Comparison of ENCODE assay signal across 10 mouse cellular contexts in genomic region chr15:78799029-78799428, GRCm38 (mm10). TPM values are rescaled to one million over a fixed set of nuclear protein-coding genes. Genes with fewer than 3 reads are reported as not detected.
A peak's percentile ranks its signal among the peaks of the same experiment; 100 is the strongest.
DNase-seq lines count a peak whose midpoint lies in the region; ATAC-seq and TF ChIP-seq lines count a peak whose summit lies in the region.
"Had no signal": no experiment of that assay in that cellular context is flagged by ENCODE, and none has a peak within 500 bp of the region (broad histone marks: within the 10 kb centered on the region; RNA-seq: fewer than 3 reads in every experiment).

No protein-coding gene starts in this region.

- no peak for TF ChIP-seq CTCF in gastrocnemius, adult 2 months (IDR thresholded peaks at IDR 0.05)
- no peak for TF ChIP-seq CTCF in left cerebral cortex, adult 2 months (IDR thresholded peaks at IDR 0.05)

- WGBS in forebrain, embryonic 11.5 days, result 51% methylated on average over 21 of the region's 21 CpGs
- 36% methylated on average over 21 of the region's 21 CpGs for WGBS in neural tube, embryonic 15.5 days

- H3K9ac ChIP-seq in forebrain, embryonic 11.5 days (ENCODE audit: low read length), result no peak overlapping the region
- no peak overlapping the region for H3K9ac ChIP-seq in neural tube, embryonic 15.5 days (replicated peaks)
- H3K9ac ChIP-seq: limb, embryonic 15.5 days had no signal

- DNase-seq in gastrocnemius, adult 2 months, result peak; percentile 68
- DNase-seq in gastrocnemius, adult 18-20 months (ENCODE audit: low spot score), result no peak
- peak; percentile 31 to 33 for DNase-seq in left cerebral cortex, adult 2 months (ENCODE audit: extremely low spot score in 1 of 2, low spot score in 2 of 2)
- DNase-seq in left cerebral cortex, adult 11 months (ENCODE audit: low spot score), result no peak
- peak; percentile 54 for DNase-seq in forebrain, embryonic 11.5 days (ENCODE audit: low spot score)
- DNase-seq in retina, postnatal 1 day, result no peak
- DNase-seq: thymus, postnatal 25 days had no signal

- H3K9me3 ChIP-seq in forebrain, embryonic 11.5 days (ENCODE audit: control insufficient read depth, low read length), result no peaks in the 10 kb centered on the region
- no peaks in the 10 kb centered on the region for H3K9me3 ChIP-seq in neural tube, embryonic 15.5 days (replicated peaks)
- H3K9me3 ChIP-seq: limb, embryonic 15.5 days had no signal

- peaks cover 26% of the 10 kb centered on the region for H3K27me3 ChIP-seq in forebrain, embryonic 11.5 days (ENCODE audit: control insufficient read depth, insufficient read depth, low read length)
- peaks cover 37% of the 10 kb centered on the region for H3K27me3 ChIP-seq in neural tube, embryonic 15.5 days (replicated peaks)

- H3K4me1 ChIP-seq in forebrain, embryonic 11.5 days (replicated peaks; ENCODE audit: control insufficient read depth, insufficient read depth, low read length), result peaks cover 19% of the 10 kb centered on the region
- H3K4me1 ChIP-seq in neural tube, embryonic 15.5 days, result peaks cover 38% of the 10 kb centered on the region

- peak overlapping the region; percentile 78 for H3K27ac ChIP-seq in gastrocnemius, adult 2 months
- H3K27ac ChIP-seq in left cerebral cortex, adult 2 months, result no peak overlapping the region
- H3K27ac ChIP-seq in forebrain, embryonic 11.5 days (ENCODE audit: low read depth, low read length), result no peak overlapping the region
- 0 out of 2 replicates have a peak overlapping the region, but pooled peaks have one; percentile 1 for H3K27ac ChIP-seq in neural tube, embryonic 15.5 days (replicated peaks)
- H3K27ac ChIP-seq: limb, embryonic 15.5 days had no signal

- intact Hi-C loops in gastrocnemius, adult 2 months (cut with DNase I), result no loop called here
- intact Hi-C loops in left cerebral cortex, adult 2 months (cut with DNase I), result no loop called here

- no peak overlapping the region for H3K4me2 ChIP-seq in forebrain, embryonic 11.5 days (ENCODE audit: low read depth, low read length, severe bottlenecking)
- H3K4me2 ChIP-seq in neural tube, embryonic 15.5 days, result peak overlapping the region; percentile 11
- H3K4me2 ChIP-seq: limb, embryonic 15.5 days had no signal

- no peak for ATAC-seq in forebrain, embryonic 11.5 days (replicated peaks; ENCODE audit: low FRiP score)
- ATAC-seq in neural tube, embryonic 15.5 days (ENCODE audit: low FRiP score), result no peak
- no peak for ATAC-seq in granulocyte monocyte progenitor cell, adult 5-6 weeks (replicated peaks; ENCODE audit: poor library complexity, severe bottlenecking)

- peak overlapping the region; percentile 68 for H3K4me3 ChIP-seq in gastrocnemius, adult 2 months
- no peak overlapping the region for H3K4me3 ChIP-seq in left cerebral cortex, adult 2 months
- H3K4me3 ChIP-seq in forebrain, embryonic 11.5 days (ENCODE audit: low read depth, low read length), result no peak overlapping the region
- H3K4me3 ChIP-seq in neural tube, embryonic 15.5 days (replicated peaks), result no peak overlapping the region
- H3K4me3 ChIP-seq: limb, embryonic 15.5 days had no signal

- H3K36me3 ChIP-seq in forebrain, embryonic 11.5 days (ENCODE audit: control insufficient read depth, insufficient read depth, low read length), result no peaks in the 10 kb centered on the region
- no peaks in the 10 kb centered on the region for H3K36me3 ChIP-seq in neural tube, embryonic 15.5 days
- H3K36me3 ChIP-seq: limb, embryonic 15.5 days had no signal

RNA-seq across cellular contexts. Expression of gene Card10, which starts 3.8 kb away (rescaled TPM):
- 1 to 10 TPM; 6.1 to 6.8 TPM for total RNA-seq in gastrocnemius, adult 2 months (2021)
- 1 to 10 TPM; 4.1 to 6.5 TPM for total RNA-seq in gastrocnemius, adult 18-20 months (2021)
- 1 to 10 TPM; 4.8 TPM for total RNA-seq in left cerebral cortex, adult 2 months (2021)
- 2.3 and 2.7 TPM in 2 replicates for polyA plus RNA-seq in forebrain, embryonic 11.5 days (2014; fragmentation: Nextera tagmentation; extraction: Ambion mirVana)
- 1.9 and 3.7 TPM in 2 replicates for polyA plus RNA-seq in neural tube, embryonic 15.5 days (2015; fragmentation: Nextera tagmentation; extraction: Ambion mirVana)
- not detected in 2 replicates for total RNA-seq in granulocyte monocyte progenitor cell, adult 5-6 weeks (2014; fragmentation: Nextera tagmentation)
- total RNA-seq in granulocyte monocyte progenitor cell, adult 5-6 weeks (2017), result 0.22 TPM in 1 of 2 replicates, not detected in the other

RNA-seq across cellular contexts. Expression of gene Mfng, which starts 25.8 kb away (rescaled TPM):
- total RNA-seq in gastrocnemius, adult 2 months (2021), result 1 to 10 TPM; 2.6 to 3.1 TPM
- 1 to 10 TPM; 1.8 to 3.6 TPM for total RNA-seq in gastrocnemius, adult 18-20 months (2021)
- total RNA-seq in left cerebral cortex, adult 2 months (2021), result 1 to 10 TPM; 5.0 to 6.2 TPM
- polyA plus RNA-seq in forebrain, embryonic 11.5 days (2014; fragmentation: Nextera tagmentation; extraction: Ambion mirVana), result 108 and 113 TPM in 2 replicates
- polyA plus RNA-seq in neural tube, embryonic 15.5 days (2015; fragmentation: Nextera tagmentation; extraction: Ambion mirVana), result 14.5 and 22.6 TPM in 2 replicates
- 31.2 and 34.9 TPM in 2 replicates for total RNA-seq in granulocyte monocyte progenitor cell, adult 5-6 weeks (2014; fragmentation: Nextera tagmentation)
- 4.5 and 8.2 TPM in 2 replicates for total RNA-seq in granulocyte monocyte progenitor cell, adult 5-6 weeks (2017)

RNA-seq across cellular contexts. Expression of gene Cdc42ep1, which starts 43.4 kb away (rescaled TPM):
- total RNA-seq in gastrocnemius, adult 2 months (2021), result 1 to 10 TPM; 8.5 to 10.0 TPM
- 1 to 10 TPM; 5.2 to 9.5 TPM for total RNA-seq in gastrocnemius, adult 18-20 months (2021)
- 10 to 100 TPM; 10.6 to 13.1 TPM for total RNA-seq in left cerebral cortex, adult 2 months (2021)
- 9.6 and 10.4 TPM in 2 replicates for polyA plus RNA-seq in forebrain, embryonic 11.5 days (2014; fragmentation: Nextera tagmentation; extraction: Ambion mirVana)
- 12.0 and 16.2 TPM in 2 replicates for polyA plus RNA-seq in neural tube, embryonic 15.5 days (2015; fragmentation: Nextera tagmentation; extraction: Ambion mirVana)
- not detected in 2 replicates for total RNA-seq in granulocyte monocyte progenitor cell, adult 5-6 weeks (2014; fragmentation: Nextera tagmentation)
- not detected in 2 replicates for total RNA-seq in granulocyte monocyte progenitor cell, adult 5-6 weeks (2017)

RNA-seq across cellular contexts. Expression of gene Lgals2, which starts 56.3 kb away (rescaled TPM):
- total RNA-seq in gastrocnemius, adult 2 months (2021), result not detected
- not detected for total RNA-seq in gastrocnemius, adult 18-20 months (2021)
- total RNA-seq in left cerebral cortex, adult 2 months (2021), result not detected
- polyA plus RNA-seq in forebrain, embryonic 11.5 days (2014; fragmentation: Nextera tagmentation; extraction: Ambion mirVana), result not detected in 2 replicates
- polyA plus RNA-seq in neural tube, embryonic 15.5 days (2015; fragmentation: Nextera tagmentation; extraction: Ambion mirVana), result 26.1 TPM in 1 of 2 replicates, not detected in the other
- not detected in 2 replicates for total RNA-seq in granulocyte monocyte progenitor cell, adult 5-6 weeks (2014; fragmentation: Nextera tagmentation)
- not detected in 2 replicates for total RNA-seq in granulocyte monocyte progenitor cell, adult 5-6 weeks (2017)

Comparison
In these comparisons a context has a peak if more than half of its experiments do, and no peak if none do; other contexts are left out.
1. DNase-seq: peak in gastrocnemius, adult 2 months (single experiment), left cerebral cortex, adult 2 months (2 of 2) and forebrain, embryonic 11.5 days (single experiment); none in gastrocnemius, adult 18-20 months (single experiment), left cerebral cortex, adult 11 months (single experiment) and retina, postnatal 1 day (single experiment).
2. H3K27ac ChIP-seq: peak in gastrocnemius, adult 2 months (single experiment) and neural tube, embryonic 15.5 days (single experiment); none in left cerebral cortex, adult 2 months (single experiment) and forebrain, embryonic 11.5 days (single experiment).
3. RNA of gene Card10, which starts 3.8 kb away (total RNA-seq): 6.1 to 6.8 TPM in gastrocnemius, adult 2 months, 4.1 to 6.5 TPM in gastrocnemius, adult 18-20 months and 4.8 TPM in left cerebral cortex, adult 2 months; 0.22 TPM in granulocyte monocyte progenitor cell, adult 5-6 weeks; every median in the first group is over 4 times any median in the second.
4. RNA of gene Cdc42ep1, which starts 43.4 kb away (total RNA-seq): 10.6 to 13.1 TPM in left cerebral cortex, adult 2 months, 8.5 to 10.0 TPM in gastrocnemius, adult 2 months and 5.2 to 9.5 TPM in gastrocnemius, adult 18-20 months; not detected in granulocyte monocyte progenitor cell, adult 5-6 weeks; every median in the first group is over 4 times any median in the second.